Mouse (Mus musculus): ENCODE measurements at regions not wholly inside any gene's neighbourhood (a gene's known extent, or its start where the extent isn't known, plus 50 kb on each side); places are given as distances from the start of the nearest gene placed in this dataset.

DNA sequence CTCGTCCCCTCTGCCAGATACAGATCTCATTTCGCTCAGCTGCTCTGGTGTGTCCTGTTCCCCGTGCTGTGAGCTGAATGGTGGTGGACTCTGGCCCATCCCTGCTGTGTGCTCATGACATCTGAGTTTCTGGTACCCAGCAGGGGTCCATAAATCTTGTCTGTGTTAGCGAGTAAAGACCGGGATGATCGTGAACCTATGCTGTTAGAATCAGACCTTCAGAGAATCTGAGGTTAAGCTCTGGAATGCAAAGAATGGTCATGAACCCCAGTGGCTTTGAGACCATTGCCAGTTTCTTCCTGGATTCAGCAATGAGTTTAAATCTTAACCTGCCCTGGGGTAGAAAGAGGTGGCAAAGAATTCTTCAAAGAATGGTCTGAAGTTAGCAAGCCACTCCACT lies 173.3 kb upstream of the Arl4c start:
- no peak for TF ChIP-seq CTCF (conservative IDR thresholded peaks at IDR 0.05; ENCODE audit: low read length)
- no peak for TF ChIP-seq POU5F1 (IDR thresholded peaks at IDR 0.05; ENCODE audit: borderline replicate concordance, low read length)

Data from E14TG2a.4 (cell line).